Mouse (Mus musculus): ENCODE results near the gene Gm20812. TPM values are rescaled to one million over a fixed set of nuclear protein-coding genes. Genes with fewer than 3 reads are reported as not detected.
"Not testable (repeated sequence)": the region's sequence is repeated elsewhere in the genome, so short reads cannot be mapped to it uniquely, and the experiment has no call there.

The Gm20812 gene
- not detected in 2 replicates for polyA plus RNA-seq (2014; fragmentation: Nextera tagmentation; extraction: Ambion mirVana)

- H3K4me2 ChIP-seq (replicated peaks; ENCODE audit: low read depth, low read length); ATAC-seq (ENCODE audit: low FRiP score, low TSS enrichment); H3K4me1 ChIP-seq (ENCODE audit: control insufficient read depth, insufficient read depth, low read length); H3K27me3 ChIP-seq (ENCODE audit: control insufficient read depth, insufficient read depth, low read length); H3K9ac ChIP-seq (ENCODE audit: low read depth, low read length); H3K36me3 ChIP-seq (ENCODE audit: control insufficient read depth, insufficient read depth, low read length); H3K27ac ChIP-seq (ENCODE audit: low read depth, low read length); H3K9me3 ChIP-seq (ENCODE audit: control insufficient read depth, low read length); H3K4me3 ChIP-seq (ENCODE audit: low read length): not testable (repeated sequence)
- WGBS: no CpG with 5 or more reads among the region's 3 CpGs
These were observed at the start of gene Gm20812 for GRCm38 (mm10) chrY:12381681-12382080. TSS of gene Gm20812 (plus strand) at chrY:12381981.

Other genes starting within 250 kb of the Gm20812 start
- not detected in 2 replicates for gene Gm29554, start 108.0 kb upstream of the Gm20812 start, polyA plus RNA-seq (2014; fragmentation: Nextera tagmentation; extraction: Ambion mirVana)

All from kidney, embryonic 14.5 days (tissue).